Mouse (Mus musculus) left cerebral cortex, adult 2 months (tissue): ENCODE data around the gene Olfr1138. TPM values are rescaled to one million over a fixed set of nuclear protein-coding genes. Genes with fewer than 3 reads are reported as not detected.

Experiments
- DNase-seq, 2 experiments: peaks; one replicate each; pipeline ENCODE4 v3.0.0; 2021 to 2022; ENCODE audit warnings: low spot score in 2 of 2, mixed read lengths in 1 of 2; ENCODE audit errors: extremely low spot score in 1 of 2
- H3K27ac ChIP-seq: fragments of 200-600 bp; 2 replicates; pipeline ENCODE4 v1.8.1; 2022
- H3K4me3 ChIP-seq: fragments of 200-600 bp; 2 replicates; pipeline ENCODE4 v1.8.1; 2022
- CTCF ChIP-seq: fragments of 200-600 bp; IDR thresholded peaks from 2 replicates; pipeline ENCODE4 v1.8.1; 2022; ENCODE audit warnings: antibody characterized with exemption, mild to moderate bottlenecking, moderate library complexity
- intact Hi-C: fragments of 180-260 bp; cut with DNase I; formaldehyde crosslinking; loops from one replicate; pipeline ENCODE4 v1.15.1; 2025
- long read RNA-seq, 2 experiments: library from polyadenylated mRNA; stranded (forward); transcript quantifications; one replicate each; pipeline ENCODE4 v2.0.0; 2021; ENCODE audit warnings: borderline mapping rate in 2 of 2
- total RNA-seq, 2 experiments: library from RNA; stranded (reverse); gene quantifications; 2 replicates each; pipeline ENCODE4 v1.2.3; 2021

The Olfr1138 gene
- total RNA-seq = not detected
- long read RNA-seq, experiment 1 = 0 reads
- long read RNA-seq, experiment 2 = 0 reads

GRCm38 (mm10) chr2:87739878-87740277 is at the start of gene Olfr1138:
Gene Olfr1138, minus strand, starts transcription at chr2:87739978.
- TF ChIP-seq CTCF = no peak
- no peak within 1 kb of the TSS for H3K27ac ChIP-seq
- DNase-seq = no peak
- intact Hi-C loops = no loop called here
- H3K4me3 ChIP-seq = no peak within 1 kb of the TSS

- no peak for TF ChIP-seq CTCF
- intact Hi-C loops = loop anchor here (10.0 kb wide), 1 partner anchor 384 kb away; no protein-coding TSS in a partner anchor
Measured at GRCm38 (mm10) chr2:87779183-87779582, 39.4 kb upstream of the Olfr1138 start, which contains the start of gene Olfr152. Gene Olfr152, plus strand, starts transcription at chr2:87779483.

GRCm38 (mm10) chr2:87776143-87776542 is 36.4 kb upstream of the Olfr1138 start:
- Histone ChIP-seq H3K27ac (no peak overlapping the region), H3K4me3 (no peak overlapping the region)
- intact Hi-C loops = loop anchor here (10.0 kb wide), 1 partner anchor 381 kb away; no protein-coding TSS in a partner anchor
- peak; percentile 48 for TF ChIP-seq CTCF
- no peak for DNase-seq

More at GRCm38 (mm10) chr2:87779183-87779582, 39.4 kb upstream of the Olfr1138 start, which contains the start of gene Olfr152:
- Histone ChIP-seq H3K4me3 (no peak within 1 kb of the TSS), H3K27ac (no peak within 1 kb of the TSS)
- DNase-seq = no peak

GRCm38 (mm10) chr2:87753891-87754290 is 14.1 kb upstream of the Olfr1138 start, which contains the start of gene Olfr1141:
Gene Olfr1141, minus strand, starts transcription at chr2:87753991.
- Histone ChIP-seq H3K4me3 (no peak within 1 kb of the TSS), H3K27ac (no peak within 1 kb of the TSS)
- intact Hi-C loops = no loop called here
- TF ChIP-seq CTCF = no peak
- no peak for DNase-seq

- no peak for DNase-seq
- H3K27ac ChIP-seq = no peak within 1 kb of the TSS
- TF ChIP-seq CTCF = no peak
- intact Hi-C loops = no loop called here
- H3K4me3 ChIP-seq = no peak within 1 kb of the TSS
Measured at GRCm38 (mm10) chr2:87743452-87743851, 3.7 kb upstream of the Olfr1138 start, which contains the start of gene Olfr1140. Gene Olfr1140, plus strand, starts transcription at chr2:87743752.

- Histone ChIP-seq H3K27ac (no peak within 1 kb of the TSS), H3K4me3 (no peak within 1 kb of the TSS)
- intact Hi-C loops = no loop called here
- DNase-seq = no peak
- no peak for TF ChIP-seq CTCF
Measured at GRCm38 (mm10) chr2:87713079-87713478, 26.7 kb downstream of the Olfr1138 start, which contains the start of gene Olfr1137. Gene Olfr1137, minus strand, starts transcription at chr2:87713179.

- H3K4me3 ChIP-seq = no peak within 1 kb of the TSS
- intact Hi-C loops = no loop called here
- H3K27ac ChIP-seq = no peak within 1 kb of the TSS
- no peak for TF ChIP-seq CTCF
- DNase-seq = no peak
Measured at GRCm38 (mm10) chr2:87693847-87694246, 45.9 kb downstream of the Olfr1138 start, which contains the start of gene Olfr1136. Gene Olfr1136, minus strand, starts transcription at chr2:87693947.

Other genes with a start within 250 kb of the Olfr1138 start
- not detected for gene Pramel7, start 242.9 kb downstream of the Olfr1138 start, total RNA-seq
- not detected for gene Pramel6, start 233.4 kb downstream of the Olfr1138 start, total RNA-seq
- under 1 TPM in 1 of 2 experiments, not detected in 1; 0.37 TPM for gene Olfr153, start 208.2 kb downstream of the Olfr1138 start, total RNA-seq
- not detected for gene Olfr1128, start 194.4 kb downstream of the Olfr1138 start, total RNA-seq
- gene Olfr1129, start 166.1 kb downstream of the Olfr1138 start, total RNA-seq = not detected
- not detected for gene Olfr1130, start 133.8 kb downstream of the Olfr1138 start, total RNA-seq
- not detected for gene Olfr1131, start 112.9 kb downstream of the Olfr1138 start, total RNA-seq
- not detected for gene Olfr1132, start 102.4 kb downstream of the Olfr1138 start, total RNA-seq
- gene Olfr1133, start 92.6 kb downstream of the Olfr1138 start, total RNA-seq = not detected
- gene Olfr1134, start 81.5 kb downstream of the Olfr1138 start, total RNA-seq = not detected
- gene Olfr1135, start 66.3 kb downstream of the Olfr1138 start, total RNA-seq = not detected
- gene Olfr1136, start 46.0 kb downstream of the Olfr1138 start, total RNA-seq = not detected
- not detected for gene Olfr1137, start 26.8 kb downstream of the Olfr1138 start, total RNA-seq
- gene Olfr1140, start 3.8 kb upstream of the Olfr1138 start, total RNA-seq = not detected
- not detected for gene Olfr1141, start 14.0 kb upstream of the Olfr1138 start, total RNA-seq
- not detected for gene Olfr152, start 39.5 kb upstream of the Olfr1138 start, total RNA-seq
- gene Olfr1143, start 60.6 kb upstream of the Olfr1138 start, total RNA-seq = not detected
- not detected for gene Olfr1145, start 69.8 kb upstream of the Olfr1138 start, total RNA-seq
- gene Olfr1148, start 90.6 kb upstream of the Olfr1138 start, total RNA-seq = not detected
- gene Olfr1150-ps1, start 104.0 kb upstream of the Olfr1138 start, total RNA-seq = not detected
- gene Olfr1151, start 115.9 kb upstream of the Olfr1138 start, total RNA-seq = not detected
- gene Olfr1152, start 126.5 kb upstream of the Olfr1138 start, total RNA-seq = not detected
- not detected for gene Olfr1153, start 155.0 kb upstream of the Olfr1138 start, total RNA-seq
- gene Olfr1154, start 165.2 kb upstream of the Olfr1138 start, total RNA-seq = not detected
- gene Olfr1155, start 205.2 kb upstream of the Olfr1138 start, total RNA-seq = not detected
- not detected for gene Olfr1156, start 213.1 kb upstream of the Olfr1138 start, total RNA-seq
- not detected for gene Olfr1157, start 228.3 kb upstream of the Olfr1138 start, total RNA-seq
- not detected for gene Olfr74, start 234.7 kb upstream of the Olfr1138 start, total RNA-seq